8 mouse cellular contexts compared by ENCODE assay signal in the genomic region with DNA sequence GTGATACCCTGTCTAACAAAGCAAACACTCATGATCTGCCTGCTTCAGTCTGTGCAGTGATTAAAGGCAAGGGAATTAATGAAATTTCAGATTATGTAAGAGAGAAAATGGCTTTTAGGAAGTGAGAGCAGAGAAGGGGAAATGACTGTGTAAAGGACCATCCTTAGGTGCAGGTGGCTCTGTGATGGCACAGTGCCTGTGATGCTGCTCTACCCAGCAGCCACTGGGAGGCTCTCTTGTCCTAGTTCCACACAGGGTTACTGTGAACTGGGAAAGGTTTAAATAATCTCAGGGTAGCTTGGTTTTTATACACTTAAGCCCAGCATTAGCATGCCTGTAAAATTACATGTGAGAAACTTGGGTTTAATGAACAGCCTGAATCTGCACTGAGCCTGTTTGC. TPM values are rescaled to one million over a fixed set of nuclear protein-coding genes. Genes with fewer than 3 reads are reported as not detected.
DNase-seq lines count a peak whose midpoint lies in the region; ATAC-seq and TF ChIP-seq lines count a peak whose summit lies in the region.

No protein-coding gene starts in this region.

- H3K27ac ChIP-seq in ES-Bruce4 (ENCODE audit: insufficient read depth, low read length): no peak overlapping the region
- no peak overlapping the region for H3K27ac ChIP-seq in kidney, embryonic 15.5 days
- H3K27ac ChIP-seq in lung, embryonic 16.5 days (ENCODE audit: low read length): no peak overlapping the region
- no peak overlapping the region for H3K27ac ChIP-seq in spleen, adult 2 months (ENCODE audit: insufficient read depth, low read length)

- DNase-seq in adrenal gland, adult (ENCODE audit: inconsistent age in 2 of 2, low spot score in 1 of 2): peak; percentile 64 to 84
- DNase-seq in adrenal gland, postnatal 4 days (ENCODE audit: low spot score in 2 of 2): no peak
- peak; percentile 37 for DNase-seq in cerebellum, adult 8-10 months
- peak; percentile 49 to 65 for DNase-seq in spleen, adult 2 months (ENCODE audit: low read depth in 1 of 2, low spot score in 2 of 2)

- peak; percentile 100 for ATAC-seq in granulocyte monocyte progenitor cell, adult 5-6 weeks (replicated peaks; ENCODE audit: poor library complexity, severe bottlenecking)
- 0 out of 2 replicates have a peak, but pooled peaks have one; percentile 66 for ATAC-seq in kidney, embryonic 15.5 days (replicated peaks; ENCODE audit: low FRiP score)
- peak; percentile 82 for ATAC-seq in lung, embryonic 16.5 days (ENCODE audit: low read depth)

- TF ChIP-seq EP300 in ES-Bruce4 (IDR thresholded peaks at IDR 0.05; ENCODE audit: insufficient read depth, low read depth, low read length): no peak

- H3K4me1 ChIP-seq in ES-Bruce4 (ENCODE audit: control insufficient read depth, insufficient read depth, low read length): no peaks in the 10 kb centered on the region
- H3K4me1 ChIP-seq in kidney, embryonic 15.5 days: no peaks in the 10 kb centered on the region
- 0 out of 2 replicates have a peak, but pooled peaks cover 3% of the 10 kb centered on the region for H3K4me1 ChIP-seq in lung, embryonic 16.5 days (replicated peaks; ENCODE audit: control insufficient read depth, insufficient read depth, low read length)
- H3K4me1 ChIP-seq in spleen, adult 2 months (ENCODE audit: control insufficient read depth, insufficient read depth, insufficient read length): no peaks in the 10 kb centered on the region; the same call in 1 of the 2 replicates

- H3K9me3 ChIP-seq in ES-Bruce4 (replicated peaks; ENCODE audit: control insufficient read depth, insufficient read depth, low read length, poor library complexity, severe bottlenecking): no peaks in the 10 kb centered on the region
- no peaks in the 10 kb centered on the region for H3K9me3 ChIP-seq in kidney, embryonic 15.5 days (replicated peaks)
- H3K9me3 ChIP-seq in lung, embryonic 16.5 days (ENCODE audit: control insufficient read depth, low read length): no peaks in the 10 kb centered on the region

- H3K27me3 ChIP-seq in ES-Bruce4 (ENCODE audit: control insufficient read depth, insufficient read depth, low read length, poor library complexity, severe bottlenecking): no peaks in the 10 kb centered on the region
- H3K27me3 ChIP-seq in kidney, embryonic 15.5 days: no peaks in the 10 kb centered on the region
- H3K27me3 ChIP-seq in lung, embryonic 16.5 days (ENCODE audit: control insufficient read depth, insufficient read depth, low read depth, low read length): no peaks in the 10 kb centered on the region
- H3K27me3 ChIP-seq in spleen, adult 2 months (ENCODE audit: control insufficient read depth, insufficient read depth, low read length): no peaks in the 10 kb centered on the region

- H3K9ac ChIP-seq in ES-Bruce4 (ENCODE audit: low read depth, poor library complexity, severe bottlenecking): no peak overlapping the region
- no peak overlapping the region for H3K9ac ChIP-seq in kidney, embryonic 15.5 days
- H3K9ac ChIP-seq in lung, embryonic 16.5 days (ENCODE audit: low read length): no peak overlapping the region

- no peak for TF ChIP-seq POLR2A in ES-Bruce4 (IDR thresholded peaks at IDR 0.05; ENCODE audit: insufficient read depth, low read length)
- TF ChIP-seq POLR2A in spleen, adult 2 months (IDR thresholded peaks at IDR 0.05; ENCODE audit: low read depth, low read length): no peak

- H3K4me2 ChIP-seq in kidney, embryonic 15.5 days: no peak overlapping the region
- H3K4me2 ChIP-seq in lung, embryonic 16.5 days (ENCODE audit: low read depth, low read length): no peak overlapping the region

- H3K4me3 ChIP-seq in ES-Bruce4 (ENCODE audit: low read depth, low read length): no peak overlapping the region
- H3K4me3 ChIP-seq in kidney, embryonic 15.5 days (replicated peaks): no peak overlapping the region
- no peak overlapping the region for H3K4me3 ChIP-seq in lung, embryonic 16.5 days (ENCODE audit: low read length)
- H3K4me3 ChIP-seq in spleen, adult 2 months (ENCODE audit: extremely low read depth, insufficient read depth, insufficient read length): no peak overlapping the region

- peaks cover 6% of the 10 kb centered on the region for H3K36me3 ChIP-seq in ES-Bruce4 (ENCODE audit: control insufficient read depth, insufficient read depth, low read length, poor library complexity, severe bottlenecking)
- H3K36me3 ChIP-seq in kidney, embryonic 15.5 days: peaks cover 66% of the 10 kb centered on the region
- peaks cover 4% of the 10 kb centered on the region; the same call in 1 of the 2 replicates for H3K36me3 ChIP-seq in lung, embryonic 16.5 days (ENCODE audit: control insufficient read depth, insufficient read depth, low read length)
- no peaks in the 10 kb centered on the region for H3K36me3 ChIP-seq in spleen, adult 2 months (ENCODE audit: control insufficient read depth, insufficient read depth, low read length)

- TF ChIP-seq CTCF in ES-Bruce4 (IDR thresholded peaks at IDR 0.05; ENCODE audit: low read depth, low read length): peak; percentile 76
- peak; percentile 71; the same call in 1 of the 2 replicates for TF ChIP-seq CTCF in spleen, adult 2 months (IDR thresholded peaks at IDR 0.05; ENCODE audit: extremely low read depth, insufficient read depth, insufficient read length, insufficient replicate concordance)

RNA-seq across cellular contexts. Expression of gene Fzd5, which starts 20.0 kb away (rescaled TPM):
- 10 to 100 TPM; 29.5 to 29.7 TPM for total RNA-seq in adrenal gland, postnatal 4 days (2021)
- polyA plus RNA-seq in ES-Bruce4 (2011; ENCODE audit: insufficient read depth, insufficient read length, low read depth, missing spikeins): 18.0 and 19.4 TPM in 2 replicates
- 1.2 and 1.6 TPM in 2 replicates for total RNA-seq in granulocyte monocyte progenitor cell, adult 5-6 weeks (2014; fragmentation: Nextera tagmentation)
- total RNA-seq in granulocyte monocyte progenitor cell, adult 5-6 weeks (2017): 1.1 and 1.2 TPM in 2 replicates
- 2.2 and 2.4 TPM in 2 replicates for polyA plus RNA-seq in kidney, embryonic 15.5 days (2015; fragmentation: Nextera tagmentation; extraction: Ambion mirVana)
- polyA plus RNA-seq in lung, embryonic 16.5 days (2015; fragmentation: Nextera tagmentation; extraction: Ambion mirVana): 2.3 and 2.5 TPM in 2 replicates
- 7.6 and 10.6 TPM in 2 replicates for polyA plus RNA-seq in spleen, adult 2 months (2012; rRNA removed)

RNA-seq across cellular contexts. Expression of gene Ccnyl1, which starts 27.2 kb away (rescaled TPM):
- total RNA-seq in adrenal gland, postnatal 4 days (2021): 10 to 100 TPM; 24.2 to 26.5 TPM
- 29.2 and 31.6 TPM in 2 replicates for polyA plus RNA-seq in ES-Bruce4 (2011; ENCODE audit: insufficient read depth, insufficient read length, low read depth, missing spikeins)
- total RNA-seq in granulocyte monocyte progenitor cell, adult 5-6 weeks (2014; fragmentation: Nextera tagmentation): 7.6 and 7.8 TPM in 2 replicates
- total RNA-seq in granulocyte monocyte progenitor cell, adult 5-6 weeks (2017): 5.1 and 7.6 TPM in 2 replicates
- polyA plus RNA-seq in kidney, embryonic 15.5 days (2015; fragmentation: Nextera tagmentation; extraction: Ambion mirVana): 5.0 and 5.5 TPM in 2 replicates
- polyA plus RNA-seq in lung, embryonic 16.5 days (2015; fragmentation: Nextera tagmentation; extraction: Ambion mirVana): 3.6 and 3.8 TPM in 2 replicates
- polyA plus RNA-seq in spleen, adult 2 months (2012; rRNA removed): 7.8 and 8.3 TPM in 2 replicates

Comparison
In these comparisons a context has a peak if more than half of its experiments do, and no peak if none do; other contexts are left out.
1. DNase-seq: peak in adrenal gland, adult (2 of 2), cerebellum, adult 8-10 months (single experiment) and spleen, adult 2 months (2 of 2); none in adrenal gland, postnatal 4 days (0 of 2).
2. Peak in every context shown above with its lines, with median percentiles within 50 percentile points of each other: ATAC-seq.